Mouse (Mus musculus): Measurements from ENCODE around the gene Slc17a4. TPM values are rescaled to one million over a fixed set of nuclear protein-coding genes. Genes with fewer than 3 reads are reported as not detected.

Gene Slc17a4
- polyA plus RNA-seq, 1 experiment from 2014 or later, result not detected

Small RNA genes lying within 50 kb of the gene (microRNA-seq; reads per million reads assigned to microRNA genes)
- not detected for gene Gm44344

Other genes with a start within 250 kb of the Slc17a4 start
- 0.91 and 1.3 TPM in 2 replicates for gene Hist1h2ac, start 231.1 kb downstream of the Slc17a4 start, polyA plus RNA-seq (2016; fragmentation: Nextera tagmentation; extraction: Ambion mirVana)
- 19.0 and 20.3 TPM in 2 replicates for gene Hist1h2bc, start 230.8 kb downstream of the Slc17a4 start, polyA plus RNA-seq (2016; fragmentation: Nextera tagmentation; extraction: Ambion mirVana)
- gene Hist1h1t, start 219.2 kb downstream of the Slc17a4 start, polyA plus RNA-seq (2016; fragmentation: Nextera tagmentation; extraction: Ambion mirVana), result 0.28 TPM in 1 of 2 replicates, not detected in the other
- gene Hist1h4c, start 216.6 kb downstream of the Slc17a4 start, polyA plus RNA-seq (2016; fragmentation: Nextera tagmentation; extraction: Ambion mirVana), result 6.6 and 6.8 TPM in 2 replicates
- gene Hfe, start 204.2 kb downstream of the Slc17a4 start, polyA plus RNA-seq (2016; fragmentation: Nextera tagmentation; extraction: Ambion mirVana), result 1.5 and 2.0 TPM in 2 replicates
- gene Hist1h1c, start 176.2 kb downstream of the Slc17a4 start, polyA plus RNA-seq (2016; fragmentation: Nextera tagmentation; extraction: Ambion mirVana), result 9.1 and 9.2 TPM in 2 replicates
- gene Hist1h3c, start 169.4 kb downstream of the Slc17a4 start, polyA plus RNA-seq (2016; fragmentation: Nextera tagmentation; extraction: Ambion mirVana), result 8.6 and 10.0 TPM in 2 replicates
- gene Hist1h2bb, start 168.3 kb downstream of the Slc17a4 start, polyA plus RNA-seq (2016; fragmentation: Nextera tagmentation; extraction: Ambion mirVana), result 1.9 and 2.9 TPM in 2 replicates
- 39.1 and 43.8 TPM in 2 replicates for gene Hist1h2ab, start 163.9 kb downstream of the Slc17a4 start, polyA plus RNA-seq (2016; fragmentation: Nextera tagmentation; extraction: Ambion mirVana)
- gene Hist1h3b, start 162.7 kb downstream of the Slc17a4 start, polyA plus RNA-seq (2016; fragmentation: Nextera tagmentation; extraction: Ambion mirVana), result 9.5 and 10.3 TPM in 2 replicates
- 2.8 and 7.1 TPM in 2 replicates for gene Hist1h4b, start 158.0 kb downstream of the Slc17a4 start, polyA plus RNA-seq (2016; fragmentation: Nextera tagmentation; extraction: Ambion mirVana)
- gene Hist1h4a, start 153.8 kb downstream of the Slc17a4 start, polyA plus RNA-seq (2016; fragmentation: Nextera tagmentation; extraction: Ambion mirVana), result 0.54 and 0.65 TPM in 2 replicates
- 4.7 and 5.0 TPM in 2 replicates for gene Hist1h3a, start 152.6 kb downstream of the Slc17a4 start, polyA plus RNA-seq (2016; fragmentation: Nextera tagmentation; extraction: Ambion mirVana)
- gene Hist1h1a, start 151.3 kb downstream of the Slc17a4 start, polyA plus RNA-seq (2016; fragmentation: Nextera tagmentation; extraction: Ambion mirVana), result 2.7 and 4.0 TPM in 2 replicates
- gene Trim38, start 145.1 kb downstream of the Slc17a4 start, polyA plus RNA-seq (2016; fragmentation: Nextera tagmentation; extraction: Ambion mirVana), result 0.26 TPM in 1 of 2 replicates, not detected in the other
- not detected in 2 replicates for gene Slc17a2, start 108.0 kb downstream of the Slc17a4 start, polyA plus RNA-seq (2016; fragmentation: Nextera tagmentation; extraction: Ambion mirVana)
- gene Slc17a3, start 75.6 kb downstream of the Slc17a4 start, polyA plus RNA-seq (2016; fragmentation: Nextera tagmentation; extraction: Ambion mirVana), result not detected in 2 replicates
- gene Slc17a1, start 47.3 kb downstream of the Slc17a4 start, polyA plus RNA-seq (2016; fragmentation: Nextera tagmentation; extraction: Ambion mirVana), result not detected in 2 replicates
- not detected in 2 replicates for gene Hist1h2ba, start 19.1 kb upstream of the Slc17a4 start, polyA plus RNA-seq (2016; fragmentation: Nextera tagmentation; extraction: Ambion mirVana)
- not detected in 2 replicates for gene Hist1h2aa, start 19.5 kb upstream of the Slc17a4 start, polyA plus RNA-seq (2016; fragmentation: Nextera tagmentation; extraction: Ambion mirVana)
- gene Scgn, start 76.2 kb upstream of the Slc17a4 start, polyA plus RNA-seq (2016; fragmentation: Nextera tagmentation; extraction: Ambion mirVana), result 0.14 and 0.31 TPM in 2 replicates